Mouse (Mus musculus): ENCODE data around the gene Tnfsf10.

GRCm38 (mm10) chr3:27370582-27371275 is 53.9 kb downstream of the Tnfsf10 start:
- TF ChIP-seq POLR2A (IDR thresholded peaks at IDR 0.05; ENCODE audit: control insufficient read depth, low read depth, low read length): no peak
- no peak for TF ChIP-seq CTCF (IDR thresholded peaks at IDR 0.05; ENCODE audit: control insufficient read depth, insufficient read depth, insufficient replicate concordance, low read depth, low read length)

Data from testis, adult 2 months (tissue).